Mouse (Mus musculus) lung, postnatal 0 days (tissue): ENCODE measurements at regions not wholly inside any gene's neighbourhood (a gene's known extent, or its start where the extent isn't known, plus 50 kb on each side); places are given as distances from the start of the nearest gene placed in this dataset.

Source experiments
- CTCF ChIP-seq: IDR thresholded peaks from 2 replicates; pipeline ENCODE4 v1.5.1; 2016; ENCODE audit warnings: antibody characterized with exemption, mild to moderate bottlenecking
- EP300 ChIP-seq: IDR thresholded peaks from 2 replicates; pipeline ENCODE4 v1.6.1; 2016; ENCODE audit warnings: antibody characterized with exemption, mild to moderate bottlenecking, control low read depth

DNA sequence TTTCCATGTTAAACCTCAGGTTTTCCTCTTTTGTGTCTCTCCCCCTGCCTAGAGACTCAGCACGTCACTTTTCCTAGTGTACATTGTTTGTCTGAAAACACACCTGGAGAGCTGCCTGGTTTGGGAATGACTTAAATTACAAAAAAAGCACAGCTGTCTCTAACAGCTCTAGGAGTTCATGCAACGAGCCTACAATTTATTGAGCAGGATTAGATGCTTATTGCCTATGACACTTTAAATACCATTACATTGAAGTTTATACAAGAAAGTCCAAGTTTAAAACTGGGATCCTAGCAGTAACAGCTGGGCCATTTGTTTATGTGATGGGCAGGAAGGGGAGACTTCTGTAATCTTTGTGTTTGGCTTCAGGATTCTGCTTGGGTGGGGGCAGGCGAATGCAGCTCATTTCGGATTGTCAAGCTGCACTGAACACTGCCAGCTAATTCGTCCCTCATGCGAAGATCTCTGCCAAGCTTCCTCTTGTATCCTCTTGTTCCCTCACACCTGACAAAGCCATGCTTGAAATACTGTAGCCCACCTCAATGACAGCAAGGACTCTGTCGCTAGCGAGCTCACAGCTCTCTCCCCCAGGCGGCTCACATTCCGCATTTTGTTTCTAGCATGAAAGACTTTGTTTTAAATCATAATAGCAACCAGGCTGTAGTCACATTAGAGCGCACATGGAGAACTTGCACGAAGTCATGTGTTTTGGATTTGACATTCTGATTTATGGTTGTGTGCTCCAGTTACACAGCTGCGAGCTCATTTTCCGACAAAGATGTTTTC, 359.8 kb upstream of the Gm15217 start:
- TF ChIP-seq CTCF (no peak), EP300 (0 out of 2 replicates have a peak, but pooled peaks have one; percentile 17)
